Mouse (Mus musculus): ENCODE measurements around the gene Pctp. TPM values are rescaled to one million over a fixed set of nuclear protein-coding genes. Genes with fewer than 3 reads are reported as not detected.

Gene Pctp
- polyA plus RNA-seq, 1 experiment from 2014 or later, result 4.6 TPM

DNA sequence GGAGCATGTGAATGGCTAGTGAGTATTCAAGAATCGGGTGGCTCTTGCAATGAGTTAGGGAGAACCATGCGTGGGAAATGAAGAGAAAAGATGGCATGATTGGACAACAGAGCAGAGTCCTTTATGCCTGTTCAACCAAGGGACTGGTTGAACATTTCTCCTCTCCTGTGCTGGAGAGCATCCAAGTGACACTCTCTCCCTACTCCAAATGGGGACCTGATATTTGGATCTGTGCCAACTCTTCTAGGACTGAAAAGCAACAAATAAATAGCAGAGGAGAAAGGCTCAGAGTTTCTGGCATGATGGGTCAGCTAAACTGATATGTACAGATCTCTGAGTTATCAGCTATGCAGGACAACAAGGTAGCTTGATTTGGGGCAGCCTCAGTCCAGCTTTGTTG lies 8.0 kb downstream of the Pctp start:
- no peak for TF ChIP-seq CTCF (IDR thresholded peaks at IDR 0.05)
- DNase-seq (ENCODE audit: low read depth, low spot score), result no peak
- CTCF ChIA-PET, result interaction anchor here (3.6 kb wide), 1 partner anchor 175 kb away, joined by 12 read pairs; no protein-coding TSS in a partner anchor
- no peak for ATAC-seq
- in situ Hi-C loops (cut with MboI; ENCODE audit: low pct_unique_long_range_greater_than_20kb), result loop anchor here (25.0 kb wide), 1 partner anchor 618 kb away; no protein-coding TSS in a partner anchor
- H3K27me3 ChIP-seq, result no peaks in the 10 kb centered on the region
- POLR2A ChIA-PET, result no interaction called here

DNA sequence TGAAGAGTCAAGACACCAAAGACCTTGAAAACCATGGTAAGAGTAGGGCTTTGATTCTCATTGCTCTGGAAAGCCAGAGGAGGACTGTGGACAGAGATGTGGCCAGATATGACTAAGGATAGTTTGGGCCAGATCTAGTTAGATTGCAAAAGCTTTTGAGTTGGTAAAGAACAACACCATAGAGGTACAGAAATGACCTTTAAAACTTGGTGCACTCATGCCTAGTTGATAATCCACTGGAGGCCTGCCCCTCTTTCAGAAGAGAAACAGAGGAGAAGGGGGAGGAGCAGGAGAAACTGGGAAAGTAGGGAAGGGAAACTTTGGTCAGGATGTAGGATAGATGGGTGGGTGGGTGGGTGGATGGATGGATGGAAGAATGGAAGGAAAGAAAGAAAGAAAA lies 11.0 kb downstream of the Pctp start:
- CTCF ChIA-PET, result no interaction called here
- no peaks in the 10 kb centered on the region for H3K27me3 ChIP-seq
- no peak for ATAC-seq
- no peak for DNase-seq (ENCODE audit: low read depth, low spot score)
- TF ChIP-seq CTCF (IDR thresholded peaks at IDR 0.05), result no peak
- POLR2A ChIA-PET, result no interaction called here
- in situ Hi-C loops (cut with MboI; ENCODE audit: low pct_unique_long_range_greater_than_20kb), result loop anchor here (25.0 kb wide), 1 partner anchor 621 kb away; no protein-coding TSS in a partner anchor

DNA sequence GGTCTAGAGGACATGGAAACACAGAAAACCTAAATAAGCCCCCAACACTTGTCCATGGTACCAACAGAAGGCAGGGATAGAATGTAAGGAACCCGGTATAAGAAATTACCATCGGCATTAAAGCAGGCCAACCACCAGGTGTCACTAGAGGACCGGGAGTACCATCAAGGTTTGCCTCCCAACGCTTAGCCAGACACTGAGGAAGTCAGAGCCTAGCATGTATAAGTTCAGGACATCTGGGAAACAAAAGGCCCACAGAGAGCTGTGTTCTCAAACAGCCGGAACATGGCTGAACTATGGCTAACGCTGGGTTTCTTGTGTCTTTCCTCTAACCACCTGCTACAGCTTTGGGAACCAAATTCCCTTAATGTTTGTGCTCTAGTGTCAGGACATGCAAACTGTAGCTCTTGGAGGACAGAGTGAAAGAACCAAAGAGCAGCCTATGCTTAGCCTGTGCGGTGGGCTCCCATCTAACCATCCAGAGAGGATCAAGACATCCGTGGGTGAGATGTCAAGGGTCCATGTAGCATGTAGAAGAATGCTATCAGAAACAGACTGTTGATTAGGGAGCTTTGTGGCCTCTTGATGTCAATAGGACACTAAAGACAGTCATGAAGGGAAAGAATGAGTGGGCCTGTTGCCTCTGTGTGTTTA lies 13.6 kb downstream of the Pctp start:
- DNase-seq (ENCODE audit: low read depth, low spot score) (no peak), ATAC-seq (peak; percentile 41)
- CTCF ChIA-PET, result interaction anchor here (0.9 to 2.0 kb wide), 9 partner anchors 8 to 184 kb away, joined by 3 to 10 read pairs (median 4); partner anchors contain the start of gene Pctp
- peak; percentile 78 for TF ChIP-seq CTCF (IDR thresholded peaks at IDR 0.05)
- in situ Hi-C loops (cut with MboI; ENCODE audit: low pct_unique_long_range_greater_than_20kb), result loop anchor here (5.0 to 25.0 kb wide), 2 partner anchors 178 to 623 kb away; no protein-coding TSS in a partner anchor
- POLR2A ChIA-PET, result no interaction called here
- no peaks in the 10 kb centered on the region for H3K27me3 ChIP-seq

DNA sequence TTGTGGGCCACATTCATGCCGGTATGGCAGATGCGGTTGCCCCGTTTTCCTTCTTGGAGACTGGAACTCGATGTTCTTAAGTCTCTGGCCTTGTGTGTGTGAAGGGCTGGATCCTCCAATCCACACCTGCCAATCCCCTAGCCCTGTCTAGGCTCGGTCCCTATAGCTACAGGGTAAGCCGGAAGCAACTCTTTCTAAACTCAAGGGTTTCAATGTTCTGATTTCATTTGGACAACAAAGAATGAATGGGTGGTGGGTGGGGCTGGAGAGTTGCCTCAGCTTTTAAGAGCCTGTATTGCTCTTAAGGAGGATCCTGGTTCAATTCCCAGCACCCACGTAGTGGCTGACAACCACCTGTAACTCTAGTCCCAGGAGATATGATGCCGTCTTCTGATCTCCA lies 16.2 kb downstream of the Pctp start:
- no peaks in the 10 kb centered on the region for H3K27me3 ChIP-seq
- TF ChIP-seq CTCF (IDR thresholded peaks at IDR 0.05), result no peak
- ChIA-PET POLR2A (no interaction called here), CTCF (interaction anchor here (1.2 kb wide), 1 partner anchor 9 kb away, joined by 4 read pairs; no protein-coding TSS in a partner anchor)
- no peak for ATAC-seq
- in situ Hi-C loops (cut with MboI; ENCODE audit: low pct_unique_long_range_greater_than_20kb), result loop anchor here (5.0 to 25.0 kb wide), 2 partner anchors 181 to 626 kb away; no protein-coding TSS in a partner anchor
- no peak for DNase-seq (ENCODE audit: low read depth, low spot score)

DNA sequence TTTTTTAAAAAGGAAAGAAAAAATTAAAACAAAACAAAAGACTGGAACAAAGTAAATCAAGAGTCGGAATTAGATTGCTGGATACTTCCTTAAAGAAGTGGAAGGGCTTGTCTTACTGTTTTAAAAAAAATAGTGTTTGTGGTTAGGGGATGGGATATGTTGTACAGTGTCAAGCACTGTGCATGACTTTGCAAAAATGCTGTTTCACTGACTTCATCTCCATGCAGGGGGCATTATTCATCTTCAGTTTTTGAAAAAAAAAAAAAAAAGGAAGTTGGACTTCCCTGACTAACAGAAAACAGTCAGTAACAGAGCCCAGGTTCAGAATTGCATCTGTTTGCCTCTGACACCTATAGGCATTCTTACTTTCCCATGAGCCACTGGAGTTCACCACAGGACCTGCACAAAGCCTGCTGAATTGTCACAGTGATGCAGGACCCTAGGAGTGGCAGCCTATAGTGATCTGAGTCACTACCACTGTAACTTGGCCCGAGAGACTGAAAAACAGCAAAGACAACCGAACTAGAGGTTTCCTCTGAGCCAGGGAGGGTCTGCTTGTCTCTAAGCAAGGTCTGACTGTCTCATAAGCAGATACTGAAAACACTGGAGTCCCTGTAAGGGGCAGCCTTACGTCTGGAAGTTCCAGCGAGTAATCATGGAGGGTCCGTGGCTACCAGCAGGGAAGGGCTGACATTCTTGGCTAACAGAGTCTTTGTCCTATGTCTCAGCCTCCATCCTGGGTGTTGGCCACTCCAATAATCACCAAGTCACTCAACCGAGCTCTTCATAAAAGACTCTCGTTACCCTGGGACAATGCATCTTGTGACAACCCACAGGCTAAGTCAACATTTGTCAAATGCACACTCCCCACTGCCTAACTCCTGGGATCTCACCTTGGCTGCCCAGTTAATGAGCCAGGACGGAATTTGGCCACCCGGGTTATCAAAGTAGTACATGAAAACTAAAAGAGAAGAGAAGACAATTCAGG lies 17.2 kb downstream of the Pctp start:
- ChIA-PET CTCF (interaction anchor here (1.2 kb wide), 1 partner anchor 8 kb away, joined by 4 read pairs; no protein-coding TSS in a partner anchor), POLR2A (interaction anchor here (0.6 to 0.7 kb wide), 2 partner anchors 164 to 1262 kb away, joined by 4 read pairs; no protein-coding TSS in a partner anchor)
- H3K27me3 ChIP-seq, result no peaks in the 10 kb centered on the region
- in situ Hi-C loops (cut with MboI; ENCODE audit: low pct_unique_long_range_greater_than_20kb), result loop anchor here (5.0 to 25.0 kb wide), 2 partner anchors 182 to 627 kb away; no protein-coding TSS in a partner anchor
- TF ChIP-seq CTCF (IDR thresholded peaks at IDR 0.05), result no peak
- DNase-seq (ENCODE audit: low read depth, low spot score), result no peak
- peak; percentile 56 for ATAC-seq

DNA sequence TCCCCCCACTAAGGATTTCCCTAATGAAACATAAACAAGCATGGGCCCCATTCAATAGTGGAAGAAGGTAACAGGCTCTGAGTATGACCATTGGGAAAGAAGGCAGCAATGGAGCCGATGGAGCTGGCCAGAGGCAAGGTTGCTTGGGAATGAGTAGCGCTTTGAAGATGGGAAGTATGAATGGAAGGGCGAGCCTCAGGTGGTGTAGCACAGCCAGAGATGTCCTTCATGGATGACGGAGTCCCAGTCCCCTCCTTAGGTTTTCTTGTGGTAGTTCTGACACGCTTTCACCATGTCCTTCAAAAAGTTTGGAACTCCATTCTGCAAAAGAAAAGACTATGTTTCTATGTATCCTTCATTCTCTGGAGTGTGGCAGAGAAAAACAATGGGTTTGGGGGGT lies 18.3 kb downstream of the Pctp start:
- CTCF ChIA-PET, result interaction anchor here (1.1 kb wide), 1 partner anchor 14 kb away, joined by 3 read pairs; no protein-coding TSS in a partner anchor
- DNase-seq (ENCODE audit: low read depth, low spot score) (no peak), ATAC-seq (no peak)
- no peak for TF ChIP-seq CTCF (IDR thresholded peaks at IDR 0.05)
- no peaks in the 10 kb centered on the region for H3K27me3 ChIP-seq
- in situ Hi-C loops (cut with MboI; ENCODE audit: low pct_unique_long_range_greater_than_20kb), result loop anchor here (25.0 kb wide), 1 partner anchor 628 kb away; no protein-coding TSS in a partner anchor
- POLR2A ChIA-PET, result no interaction called here

DNA sequence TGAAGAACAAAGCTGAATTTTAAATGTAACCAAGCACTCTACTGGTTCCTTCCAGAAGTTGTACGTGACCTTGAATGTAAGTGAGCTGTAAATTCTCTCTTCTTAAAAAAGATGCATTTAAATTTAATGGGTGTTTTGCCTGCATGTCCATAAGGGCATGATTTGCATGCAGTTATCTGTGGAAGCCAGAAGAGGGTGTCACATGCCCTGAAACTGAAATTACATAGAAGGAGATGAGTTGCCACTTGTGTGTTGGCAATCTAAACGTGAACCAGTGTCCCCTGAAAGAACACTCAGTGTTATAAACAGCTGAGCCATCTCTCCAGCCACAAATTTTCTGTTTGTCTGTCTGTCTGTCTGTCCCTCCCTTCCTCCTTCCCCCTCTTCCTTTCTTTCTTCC lies 19.8 kb downstream of the Pctp start:
- H3K27me3 ChIP-seq, result no peaks in the 10 kb centered on the region
- ChIA-PET CTCF (interaction anchor here (1.5 to 2.8 kb wide), 2 partner anchors 19 to 187 kb away, joined by 3 to 7 read pairs; no protein-coding TSS in a partner anchor), POLR2A (no interaction called here)
- in situ Hi-C loops (cut with MboI; ENCODE audit: low pct_unique_long_range_greater_than_20kb), result loop anchor here (25.0 kb wide), 1 partner anchor 629 kb away; no protein-coding TSS in a partner anchor
- ATAC-seq, result no peak
- DNase-seq (ENCODE audit: low read depth, low spot score), result no peak
- TF ChIP-seq CTCF (IDR thresholded peaks at IDR 0.05), result peak; percentile 25

DNA sequence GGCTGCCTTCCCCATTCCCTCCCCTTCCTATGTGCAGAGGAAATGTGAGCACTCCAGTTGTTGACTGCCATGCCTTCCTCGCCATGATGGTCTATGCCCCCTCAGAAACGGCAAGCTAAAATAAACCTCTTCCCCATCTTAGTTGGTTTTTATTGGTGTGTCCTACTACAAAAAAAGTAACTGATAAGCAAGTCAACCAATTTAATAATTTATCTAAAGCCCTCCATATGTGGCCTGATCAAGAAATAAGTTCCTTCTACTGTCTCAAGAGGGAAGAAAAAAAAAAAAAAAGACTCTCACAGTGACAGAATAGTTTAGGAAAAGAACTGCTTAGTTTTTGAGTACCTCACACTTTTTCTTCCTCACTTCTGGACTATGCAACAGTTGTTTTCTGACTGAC lies 22.6 kb downstream of the Pctp start:
- in situ Hi-C loops (cut with MboI; ENCODE audit: low pct_unique_long_range_greater_than_20kb), result loop anchor here (25.0 kb wide), 1 partner anchor 632 kb away; no protein-coding TSS in a partner anchor
- ATAC-seq, result no peak
- TF ChIP-seq CTCF (IDR thresholded peaks at IDR 0.05), result no peak
- POLR2A ChIA-PET, result no interaction called here
- DNase-seq (ENCODE audit: low read depth, low spot score), result no peak
- no peaks in the 10 kb centered on the region for H3K27me3 ChIP-seq
- CTCF ChIA-PET, result no interaction called here

DNA sequence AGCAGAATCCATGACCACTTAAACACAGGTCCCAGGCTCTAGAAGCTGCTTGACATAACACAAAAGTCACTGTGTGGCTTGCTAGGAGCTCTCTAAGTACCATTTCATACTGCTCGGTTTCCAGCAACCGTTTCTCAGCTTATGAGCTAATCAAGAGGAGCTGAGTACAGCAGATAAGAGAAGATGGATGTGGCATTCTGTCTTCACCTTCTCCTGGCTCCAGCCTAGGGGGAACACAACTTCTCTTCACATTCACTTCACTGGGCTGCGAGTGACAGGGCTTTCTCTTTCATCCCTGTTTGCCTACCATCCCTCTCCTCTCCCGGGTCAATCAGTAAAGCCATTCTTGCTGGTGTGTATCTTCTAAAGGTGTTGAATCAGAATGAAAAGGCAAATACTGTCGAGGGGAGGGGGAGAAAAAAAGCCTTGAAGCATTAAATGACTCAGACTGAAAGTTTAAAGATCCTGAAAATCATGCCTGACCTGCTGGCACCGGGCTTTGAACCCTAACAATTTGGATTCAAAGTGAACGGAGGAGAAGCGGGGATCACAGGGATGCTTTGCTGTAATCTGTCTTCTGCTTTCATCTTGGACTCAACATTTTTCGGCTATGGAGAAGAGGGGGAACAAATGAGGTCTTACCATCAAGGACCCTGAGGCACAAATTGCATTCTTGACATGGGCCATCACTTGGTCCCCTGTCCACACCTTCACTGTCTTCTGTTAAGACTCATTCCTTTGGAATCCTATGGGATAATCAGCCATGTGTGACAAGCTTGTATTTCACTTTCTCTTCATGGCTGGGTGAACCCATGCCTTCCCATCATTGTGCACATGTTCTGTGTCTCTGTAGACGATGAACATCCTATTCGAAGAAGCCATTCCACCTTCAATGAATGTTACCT lies 23.5 kb downstream of the Pctp start:
- no peak for DNase-seq (ENCODE audit: low read depth, low spot score)

More for the DNA sequence above, 23.5 kb downstream of the Pctp start:
- ChIA-PET CTCF (interaction anchor here (1.0 to 1.2 kb wide), 2 partner anchors 42 to 64 kb away, joined by 3 to 4 read pairs; no protein-coding TSS in a partner anchor), POLR2A (interaction anchor here (0.6 kb wide), 1 partner anchor 193 kb away, joined by 4 read pairs; no protein-coding TSS in a partner anchor)
- H3K27me3 ChIP-seq, result no peaks in the 10 kb centered on the region
- in situ Hi-C loops (cut with MboI; ENCODE audit: low pct_unique_long_range_greater_than_20kb), result loop anchor here (25.0 kb wide), 1 partner anchor 633 kb away; no protein-coding TSS in a partner anchor
- TF ChIP-seq CTCF (IDR thresholded peaks at IDR 0.05), result no peak
- peak; percentile 65 for ATAC-seq
